Mouse (Mus musculus): Measurements from ENCODE around the gene H2-Q10.

- no peak for TF ChIP-seq GATA1 (IDR thresholded peaks at IDR 0.05; ENCODE audit: low read length)
- TF ChIP-seq TAL1 (IDR thresholded peaks at IDR 0.05; ENCODE audit: low read length), result no peak
Measured at GRCm38 (mm10) chr17:35507556-35508260, 37.8 kb downstream of the H2-Q10 start.
